Mouse (Mus musculus): ENCODE measurements around the gene Tmed6. TPM values are rescaled to one million over a fixed set of nuclear protein-coding genes. Genes with fewer than 3 reads are reported as not detected.

The Tmed6 gene
- not detected for polyA plus RNA-seq (2017; shearing (Covaris generic))

GRCm38 (mm10) chr8:107065511-107066496 is at the start of gene Tmed6:
Gene Tmed6, minus strand, starts transcription at chr8:107065644.

GRCm38 (mm10) chr8:107096366-107097036 is 31.1 kb upstream of the Tmed6 start, which contains the start of gene Terf2:
Gene Terf2, minus strand, starts transcription at chr8:107096547.

GRCm38 (mm10) chr8:107056076-107056972 is 9.1 kb downstream of the Tmed6 start, which contains the start of the genes Cog8 and Nip7:
Gene Cog8, minus strand, starts transcription at chr8:107056689.
Gene Nip7, plus strand, starts transcription at chr8:107056877.

GRCm38 (mm10) chr8:107048061-107048941 is 17.1 kb downstream of the Tmed6 start, which contains the start of gene Pdf:
Gene Pdf, minus strand, starts transcription at chr8:107048614.

GRCm38 (mm10) chr8:107030650-107031576 is 34.5 kb downstream of the Tmed6 start, which contains the start of gene Vps4a:
Gene Vps4a, plus strand, starts transcription at chr8:107031222.

Other genes with a start within 250 kb of the Tmed6 start
- gene Has3, start 195.4 kb downstream of the Tmed6 start, polyA plus RNA-seq (2017; shearing (Covaris generic)), result 0.05 TPM
- 62.0 TPM for gene Utp4, start 172.0 kb downstream of the Tmed6 start, polyA plus RNA-seq (2017; shearing (Covaris generic))
- 1.9 TPM for gene Sntb2, start 129.9 kb downstream of the Tmed6 start, polyA plus RNA-seq (2017; shearing (Covaris generic))
- gene Vps4a, start 34.4 kb downstream of the Tmed6 start, polyA plus RNA-seq (2017; shearing (Covaris generic)), result 73.7 TPM
- 1.7 TPM for gene Pdf, start 17.0 kb downstream of the Tmed6 start, polyA plus RNA-seq (2017; shearing (Covaris generic))
- gene Cog8, start 9.0 kb downstream of the Tmed6 start, polyA plus RNA-seq (2017; shearing (Covaris generic)), result 22.9 TPM
- gene Nip7, start 8.8 kb downstream of the Tmed6 start, polyA plus RNA-seq (2017; shearing (Covaris generic)), result 102 TPM
- gene Terf2, start 30.9 kb upstream of the Tmed6 start, polyA plus RNA-seq (2017; shearing (Covaris generic)), result 9.9 TPM
- 90.2 TPM for gene Cyb5b, start 85.0 kb upstream of the Tmed6 start, polyA plus RNA-seq (2017; shearing (Covaris generic))
- 18.9 TPM for gene Nfat5, start 227.8 kb upstream of the Tmed6 start, polyA plus RNA-seq (2017; shearing (Covaris generic))